Mouse (Mus musculus): Measurements from ENCODE around the gene Lhx2. TPM values are rescaled to one million over a fixed set of nuclear protein-coding genes. Genes with fewer than 3 reads are reported as not detected.

Gene Lhx2
- polyA plus RNA-seq, 1 experiment from 2014 or later: not detected

Other genes starting within 250 kb of the Lhx2 start
- gene Dennd1a, start 51.9 kb upstream of the Lhx2 start, polyA plus RNA-seq (2014; fragmentation: Nextera tagmentation; extraction: Ambion mirVana): 12.2 and 13.7 TPM in 2 replicates
- 132 and 136 TPM in 2 replicates for gene Nek6, start 172.4 kb downstream of the Lhx2 start, polyA plus RNA-seq (2014; fragmentation: Nextera tagmentation; extraction: Ambion mirVana)